Mouse (Mus musculus) kidney, adult 11 months (tissue): ENCODE measurements around the gene Snx6.
"Not testable (repeated sequence)": the region's sequence is repeated elsewhere in the genome, so short reads cannot be mapped to it uniquely, and the experiment has no call there.

Experiments
- DNase-seq: peaks from one replicate; pipeline ENCODE4 v3.0.0; 2022

Gene Snx6

GRCm38 (mm10) chr12:54796516-54797195 is 1.2 kb upstream of the Snx6 start:
- DNase-seq = no peak

DNA sequence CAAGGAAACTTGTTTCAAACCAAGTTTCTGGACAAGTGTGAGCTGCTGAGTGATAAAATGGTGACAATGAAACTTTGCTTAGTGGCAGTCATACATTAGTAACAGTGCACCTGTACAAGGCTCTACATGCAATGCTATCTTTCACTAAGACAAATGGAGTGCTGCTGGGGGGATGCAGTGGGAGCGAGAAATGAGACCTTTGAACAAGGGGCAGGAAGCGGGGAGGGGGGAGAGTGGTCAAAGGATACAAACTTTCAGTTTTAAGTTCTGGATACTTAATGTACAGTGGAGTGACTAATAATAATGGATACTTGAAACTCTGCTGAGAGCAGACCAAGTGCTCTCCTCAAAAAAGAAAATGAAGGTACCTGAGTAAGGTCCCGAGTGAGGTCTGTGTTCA is 1.1 kb downstream of the Snx6 start:
- DNase-seq = no peak

DNA sequence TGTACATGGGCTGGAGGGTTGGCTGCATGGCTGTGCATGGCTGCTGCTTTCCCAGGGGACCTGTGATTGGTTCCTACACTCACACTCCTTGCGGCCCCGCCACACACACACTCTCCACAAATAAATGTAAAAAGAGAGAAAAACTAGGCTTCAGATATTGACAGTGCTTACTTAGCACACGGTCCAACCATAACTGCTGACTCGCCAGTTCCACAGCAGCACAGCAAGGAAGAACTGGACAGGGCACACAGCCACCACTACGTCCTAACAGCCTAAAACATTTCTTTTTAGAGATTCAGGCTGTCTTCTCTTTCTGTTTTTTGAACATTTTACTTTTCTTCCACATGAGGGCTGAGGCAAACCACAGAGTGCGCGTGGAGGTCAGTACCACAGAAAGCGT is 4.0 kb downstream of the Snx6 start:
- no peak for DNase-seq

GRCm38 (mm10) chr12:54789346-54790143 is 6.0 kb downstream of the Snx6 start:
- DNase-seq = peak; percentile 65

GRCm38 (mm10) chr12:54763624-54764023 is 31.9 kb downstream of the Snx6 start:
- no peak for DNase-seq

- DNase-seq = no peak
Measured at GRCm38 (mm10) chr12:54760676-54761075, 34.8 kb downstream of the Snx6 start.

DNA sequence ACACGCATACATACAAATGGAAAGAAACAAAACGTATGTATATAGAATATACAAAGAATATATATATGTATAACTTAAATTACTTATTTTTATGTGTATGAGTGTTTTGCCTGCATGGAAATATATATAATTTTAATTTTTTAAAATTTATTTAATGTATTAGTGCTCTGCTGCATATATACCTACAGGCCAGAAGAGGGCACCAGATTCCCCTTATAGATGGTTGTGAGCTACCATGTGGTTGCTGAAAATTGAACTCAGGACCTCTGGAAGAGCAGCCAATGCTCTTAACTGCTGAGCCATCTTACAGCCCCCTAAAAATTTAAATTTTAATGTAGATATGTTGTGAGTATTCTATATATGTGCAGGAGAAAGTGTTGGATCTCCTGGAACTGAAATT is 36.7 kb downstream of the Snx6 start:
- DNase-seq = no peak

GRCm38 (mm10) chr12:54748647-54749046 is 46.9 kb downstream of the Snx6 start:
- DNase-seq = no peak

DNA sequence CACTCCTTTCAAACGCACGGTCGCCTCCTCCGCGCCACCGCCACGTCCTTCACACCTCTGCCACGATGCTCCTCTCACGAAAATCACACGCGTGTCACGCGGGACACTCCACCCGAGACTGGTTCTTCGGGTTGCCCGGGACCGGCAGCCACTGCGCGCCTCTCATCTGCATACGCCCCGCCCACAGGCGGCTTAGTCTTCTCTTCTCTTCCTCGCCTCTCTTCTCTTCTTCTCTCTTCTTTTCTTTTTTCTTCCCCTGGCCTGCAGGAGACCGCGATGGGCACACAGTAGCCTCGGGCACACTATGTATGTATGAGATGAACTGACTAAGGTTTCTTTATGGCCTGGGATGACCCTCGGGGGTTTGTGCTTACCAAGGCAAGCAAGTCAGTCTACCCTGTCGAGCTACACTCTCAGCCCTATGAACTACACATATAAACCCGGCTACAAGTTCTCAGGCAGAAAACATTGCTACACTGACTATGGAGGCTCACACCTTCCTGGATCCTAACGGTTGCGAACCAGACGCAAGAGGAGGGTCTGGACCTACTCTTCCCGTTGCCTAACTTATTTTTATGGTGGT is 56.8 kb downstream of the Snx6 start:
- peak; percentile 31 for DNase-seq

DNA sequence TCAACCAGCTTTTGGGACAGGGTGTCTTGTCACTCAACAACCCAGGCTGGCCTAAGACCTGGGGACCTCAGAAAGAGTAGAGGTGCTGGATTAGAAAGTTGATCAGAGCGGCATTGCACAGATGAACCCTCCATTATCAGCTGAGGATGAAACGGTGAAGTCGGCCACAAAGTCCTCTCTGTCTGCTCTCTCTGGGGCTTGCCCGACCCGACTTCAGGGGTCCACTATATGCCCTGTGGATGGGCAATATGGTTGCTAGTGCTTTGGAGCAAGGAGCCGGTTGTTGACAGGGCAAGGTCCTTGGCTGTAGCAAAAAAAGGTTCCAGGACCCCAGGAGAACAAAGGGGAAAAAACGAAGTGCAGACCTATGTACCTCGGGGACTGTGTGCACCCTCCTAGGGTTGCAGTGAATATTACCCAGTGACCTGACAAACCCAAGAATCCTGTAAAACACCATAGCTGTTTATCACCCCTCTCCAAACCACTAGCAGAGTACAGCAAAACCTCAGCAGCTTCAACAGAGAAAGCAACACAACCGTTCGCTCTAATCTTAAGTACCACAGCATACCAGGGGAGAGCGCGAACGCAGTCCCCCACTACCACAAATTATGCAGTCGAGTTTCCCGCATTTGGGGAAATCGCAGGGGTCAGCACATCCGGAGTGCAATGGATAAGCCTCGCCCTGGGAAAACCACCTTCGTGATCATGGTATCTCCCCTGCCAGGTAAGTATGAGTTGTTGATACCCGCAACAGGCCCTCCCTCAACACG is 57.4 kb downstream of the Snx6 start:
- not testable (repeated sequence) for DNase-seq

DNA sequence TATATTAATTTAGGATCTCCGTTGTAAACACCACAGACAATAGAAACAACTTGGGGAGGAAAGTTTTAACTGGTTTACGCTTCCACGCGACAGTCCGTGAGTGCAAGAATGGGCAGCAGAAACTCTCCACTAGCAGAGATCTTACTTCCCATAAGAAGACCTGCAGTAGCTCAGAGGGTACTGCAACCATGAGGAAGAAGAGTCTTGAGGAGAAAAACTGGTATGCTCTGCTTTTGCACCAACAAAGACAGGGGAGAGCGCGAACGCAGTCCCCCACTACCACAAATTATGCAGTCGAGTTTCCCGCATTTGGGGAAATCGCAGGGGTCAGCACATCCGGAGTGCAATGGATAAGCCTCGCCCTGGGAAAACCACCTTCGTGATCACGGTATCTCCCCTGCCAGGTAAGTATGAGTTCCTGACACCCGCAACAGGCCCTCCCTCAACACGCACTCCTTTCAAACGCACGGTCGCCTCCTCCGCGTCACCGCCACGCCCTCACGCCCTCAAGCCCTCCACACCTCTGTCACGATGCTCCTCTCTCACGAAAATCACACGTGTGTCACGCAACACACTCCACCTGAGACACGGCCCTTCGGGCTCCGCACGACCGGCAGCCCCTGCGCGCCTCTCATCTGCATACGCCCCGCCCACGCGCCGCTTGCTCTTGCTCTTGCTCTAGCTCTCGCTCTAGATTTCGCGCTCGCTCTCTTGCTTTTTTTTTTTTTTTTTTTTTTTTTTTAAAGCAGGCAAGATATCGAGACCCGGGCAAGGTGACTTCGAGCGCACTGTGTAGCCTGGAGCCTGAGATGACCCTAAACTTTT is 61.0 kb downstream of the Snx6 start:
- DNase-seq = peak; percentile 49

DNA sequence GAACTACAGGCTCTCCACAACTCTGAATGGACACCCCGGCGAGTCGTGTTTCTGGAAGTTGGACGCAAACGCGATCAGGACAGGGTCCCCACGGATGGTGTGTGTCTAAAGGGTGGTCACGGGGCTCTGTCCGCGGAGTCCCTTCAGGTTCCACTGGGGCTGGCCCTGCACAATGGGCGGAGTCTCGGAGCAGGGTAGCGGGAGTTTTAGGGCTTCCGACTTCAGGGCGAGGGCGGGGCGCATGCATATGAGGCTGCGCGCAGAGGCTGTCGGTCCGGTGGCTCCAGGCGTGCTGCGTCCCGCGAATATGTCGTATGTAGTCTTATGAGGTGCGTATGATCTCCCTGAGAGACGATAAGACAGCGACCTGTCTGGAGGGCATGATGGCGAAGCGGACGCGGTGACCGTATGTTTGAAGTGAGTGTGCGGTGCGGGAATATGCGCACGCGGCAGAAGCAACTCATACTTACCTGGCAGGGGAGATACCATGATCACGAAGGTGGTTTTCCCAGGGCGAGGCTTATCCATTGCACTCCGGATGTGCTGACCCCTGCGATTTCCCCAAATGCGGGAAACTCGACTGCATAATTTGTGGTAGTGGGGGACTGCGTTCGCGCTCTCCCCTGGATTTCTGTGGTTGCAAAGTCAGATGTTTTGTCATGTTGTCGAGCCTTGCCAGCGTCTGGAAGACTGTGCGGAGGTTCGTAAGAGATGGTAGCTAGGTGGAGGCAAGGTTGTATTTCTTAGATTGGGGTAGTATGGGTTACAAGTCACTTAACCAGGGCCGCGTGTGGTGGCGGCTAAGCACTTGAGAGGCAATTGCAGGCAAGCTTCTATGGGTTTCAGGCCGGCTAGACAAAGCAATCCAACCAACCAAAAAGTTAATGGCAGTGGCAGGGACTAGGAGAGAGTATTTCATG is 66.1 kb downstream of the Snx6 start:
- DNase-seq = not testable (repeated sequence)

GRCm38 (mm10) chr12:54718871-54719786 is 76.4 kb downstream of the Snx6 start:
- DNase-seq = not testable (repeated sequence)

- DNase-seq = not testable (repeated sequence)
Measured at GRCm38 (mm10) chr12:54717516-54717915, 78.0 kb downstream of the Snx6 start.

GRCm38 (mm10) chr12:54713822-54714626 is 81.5 kb downstream of the Snx6 start:
- peak; percentile 77 for DNase-seq

- peak; percentile 59 for DNase-seq
Measured at GRCm38 (mm10) chr12:54710494-54710879, 85.0 kb downstream of the Snx6 start.

GRCm38 (mm10) chr12:54709691-54710493 is 85.6 kb downstream of the Snx6 start:
- not testable (repeated sequence) for DNase-seq

GRCm38 (mm10) chr12:54699394-54699793 is 96.1 kb downstream of the Snx6 start:
- DNase-seq = no peak
